Mouse (Mus musculus) limb, embryonic 15.5 days (tissue): Measurements from ENCODE around the gene 4930404H24Rik. TPM values are rescaled to one million over a fixed set of nuclear protein-coding genes. Genes with fewer than 3 reads are reported as not detected.

Experiments
- ATAC-seq: fragments of 200-750 bp; cut with Nextera tagmentation; 2 replicates; pipeline ENCODE4 v1.8.0; 2017; ENCODE audit warnings: low read depth, moderate TSS enrichment; ENCODE audit not compliant: insufficient number of reproducible peaks, low FRiP score, low TSS enrichment
- H3K27ac ChIP-seq: fragments of 300-500 bp; sonication (generic); 2 replicates; pipeline ENCODE4 v1.5.1; 2015; ENCODE audit warnings: moderate library complexity, mild to moderate bottlenecking, inconsistent platforms
- H3K27me3 ChIP-seq: fragments of 300-500 bp; sonication (generic); 2 replicates; pipeline ENCODE4 v1.6.1; 2015; ENCODE audit warnings: inconsistent platforms
- H3K36me3 ChIP-seq: fragments of 300-500 bp; sonication (generic); 2 replicates; pipeline ENCODE4 v1.6.1; 2015; ENCODE audit warnings: inconsistent platforms
- H3K4me1 ChIP-seq: fragments of 300-500 bp; sonication (generic); 2 replicates; pipeline ENCODE4 v1.6.1; 2015; ENCODE audit warnings: inconsistent platforms
- H3K4me2 ChIP-seq: fragments of 300-500 bp; sonication (generic); 2 replicates; pipeline ENCODE4 v1.6.1; 2015; ENCODE audit warnings: mild to moderate bottlenecking, inconsistent platforms
- H3K4me3 ChIP-seq: fragments of 300-500 bp; sonication (generic); 2 replicates; pipeline ENCODE4 v1.5.1; 2015; ENCODE audit warnings: mild to moderate bottlenecking, inconsistent platforms
- H3K9ac ChIP-seq: fragments of 300-500 bp; sonication (generic); 2 replicates; pipeline ENCODE4 v1.6.1; 2015; ENCODE audit warnings: inconsistent platforms
- H3K9me3 ChIP-seq: fragments of 300-500 bp; sonication (generic); 2 replicates; pipeline ENCODE4 v1.6.1; 2016; ENCODE audit warnings: inconsistent platforms
- WGBS: fragments of 180-500 bp; shearing (Covaris S2); methylation state at CpG from one replicate; pipeline ENCODE4 v1.1.7; 2015; 5-methylcytosine and 5-hydroxymethylcytosine counted together
- polyA plus RNA-seq: library from polyadenylated mRNA; unstranded; fragments of >200 nt; fragmentation: Nextera tagmentation; extraction: Ambion mirVana; gene quantifications from 2 replicates; pipeline ENCODE4 v1.2.1, GENCODE M21; 2015

4930404H24Rik gene
- polyA plus RNA-seq, 1 experiment from 2014 or later = not detected

DNA sequence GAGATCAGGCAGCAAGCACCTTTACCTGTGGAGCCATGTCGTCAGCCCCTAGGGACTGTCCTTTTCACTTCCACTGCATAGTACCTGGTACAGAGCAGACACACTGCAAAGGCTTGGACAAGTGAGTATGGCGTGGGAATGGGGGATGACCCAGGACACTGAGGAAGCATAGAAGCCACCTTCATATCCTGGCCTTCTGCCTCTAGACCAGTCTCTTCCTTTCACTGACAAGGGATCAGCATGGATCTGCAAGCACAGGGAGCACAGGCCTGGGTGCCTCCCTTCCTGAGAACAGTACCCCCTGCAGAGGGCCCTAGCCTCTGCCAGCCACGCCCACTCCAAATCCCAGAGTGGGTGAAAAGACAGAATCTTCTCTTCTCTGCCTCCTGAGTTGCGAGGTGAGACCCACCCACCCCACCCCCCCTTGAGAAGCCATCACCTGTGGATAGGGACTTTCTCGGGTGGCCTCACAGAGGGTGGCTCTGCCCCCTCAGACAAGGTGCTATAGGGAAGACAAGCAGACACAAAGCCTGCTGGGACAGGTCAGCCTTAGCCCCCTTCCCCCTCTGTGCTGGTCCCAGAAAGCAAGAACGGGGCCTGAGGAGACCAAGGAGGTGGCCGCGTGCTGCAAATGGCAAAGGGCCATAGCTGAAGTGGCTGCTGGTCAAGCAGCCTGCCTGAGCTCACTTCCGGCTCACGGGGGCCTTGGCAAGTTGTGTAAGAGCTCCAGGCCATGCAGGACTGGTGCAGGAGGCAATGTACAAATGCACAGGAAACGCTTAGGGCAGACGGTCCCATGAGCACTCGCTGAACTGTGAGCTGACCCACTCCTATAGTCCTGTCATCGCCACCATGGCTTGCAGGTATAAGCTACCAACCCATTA is 22.1 kb downstream of the 4930404H24Rik start:
- no peaks in the 10 kb centered on the region for H3K9me3 ChIP-seq
- H3K36me3 ChIP-seq = no peaks in the 10 kb centered on the region
- no peaks in the 10 kb centered on the region for H3K27me3 ChIP-seq
- ATAC-seq = no peak
- 74% methylated on average over 14 of the region's 14 CpGs for WGBS
- no peak overlapping the region for H3K4me2 ChIP-seq
- H3K4me3 ChIP-seq = no peak overlapping the region
- H3K9ac ChIP-seq = no peak overlapping the region
- no peak overlapping the region for H3K27ac ChIP-seq
- H3K4me1 ChIP-seq = peaks cover 5% of the 10 kb centered on the region

DNA sequence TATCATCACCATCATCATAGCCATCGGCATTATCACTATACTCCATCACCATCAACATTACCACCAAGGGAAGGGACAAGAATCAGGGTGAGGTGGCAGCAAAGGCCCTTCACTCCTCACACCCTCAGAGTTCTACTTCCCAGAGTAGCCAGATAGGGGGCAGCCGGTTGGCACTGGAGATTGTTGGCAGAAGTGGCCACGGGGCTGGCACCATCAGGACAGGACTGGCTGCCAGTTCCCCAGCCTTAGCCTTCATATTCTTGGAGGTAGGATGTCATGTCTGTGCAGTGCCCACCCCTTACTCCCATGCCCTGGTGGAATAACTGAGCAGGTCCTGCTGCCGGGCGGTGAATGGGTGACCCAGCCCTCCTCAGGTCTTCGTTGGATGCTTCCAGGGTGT is 23.0 kb downstream of the 4930404H24Rik start:
- no peak overlapping the region for H3K4me3 ChIP-seq
- no peak overlapping the region for H3K27ac ChIP-seq
- ATAC-seq = no peak
- H3K4me1 ChIP-seq = 0 out of 2 replicates have a peak, but pooled peaks cover 4% of the 10 kb centered on the region
- no peak overlapping the region for H3K4me2 ChIP-seq
- WGBS = 86% methylated on average over 6 of the region's 6 CpGs
- H3K9me3 ChIP-seq = no peaks in the 10 kb centered on the region
- no peak overlapping the region for H3K9ac ChIP-seq
- H3K27me3 ChIP-seq = no peaks in the 10 kb centered on the region
- no peaks in the 10 kb centered on the region for H3K36me3 ChIP-seq

- Histone ChIP-seq H3K36me3 (no peaks in the 10 kb centered on the region), H3K9ac (no peak overlapping the region), H3K9me3 (no peaks in the 10 kb centered on the region), H3K27ac (no peak overlapping the region), H3K27me3 (no peaks in the 10 kb centered on the region), H3K4me1 (0 out of 2 replicates have a peak, but pooled peaks cover 4% of the 10 kb centered on the region), H3K4me3 (no peak overlapping the region), H3K4me2 (no peak overlapping the region)
- ATAC-seq = no peak
- WGBS = 31% methylated on average over 4 of the region's 4 CpGs
Observed at GRCm38 (mm10) chr2:153516961-153517360, 24.4 kb downstream of the 4930404H24Rik start.

- H3K4me2 ChIP-seq = no peak overlapping the region
- H3K36me3 ChIP-seq = no peaks in the 10 kb centered on the region
- no peak for ATAC-seq
- H3K4me3 ChIP-seq = no peak overlapping the region
- WGBS = 71% methylated on average over 9 of the region's 9 CpGs
- 0 out of 2 replicates have a peak, but pooled peaks cover 7% of the 10 kb centered on the region for H3K27me3 ChIP-seq
- peaks cover 3% of the 10 kb centered on the region; the same call in 1 of the 2 replicates for H3K4me1 ChIP-seq
- H3K9ac ChIP-seq = no peak overlapping the region
- H3K9me3 ChIP-seq = no peaks in the 10 kb centered on the region
- no peak overlapping the region for H3K27ac ChIP-seq
Observed at GRCm38 (mm10) chr2:153520057-153520456, 27.5 kb downstream of the 4930404H24Rik start.

DNA sequence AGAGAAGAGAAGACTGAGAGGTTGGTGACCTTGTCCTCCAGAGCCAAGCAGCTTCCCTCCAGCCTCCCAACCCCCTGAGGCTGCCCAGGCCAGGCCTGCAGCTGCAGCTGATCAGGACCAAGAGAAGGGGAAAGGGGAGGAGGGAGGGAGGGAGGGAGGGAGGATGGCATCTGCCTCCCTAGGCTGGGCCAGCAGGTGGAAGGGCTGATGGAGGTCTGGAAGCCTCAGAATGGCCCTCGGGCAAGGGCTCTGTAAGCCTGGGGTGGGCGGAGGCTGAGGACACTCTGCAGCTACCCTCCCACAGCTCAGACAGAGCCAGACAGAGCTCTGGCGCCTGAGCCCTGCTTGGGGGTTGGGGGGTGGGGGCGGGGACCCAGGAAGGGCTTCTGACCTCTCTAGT is 29.7 kb downstream of the 4930404H24Rik start:
- H3K9ac ChIP-seq = no peak overlapping the region
- H3K4me3 ChIP-seq = no peak overlapping the region
- H3K9me3 ChIP-seq = no peaks in the 10 kb centered on the region
- peaks cover 28% of the 10 kb centered on the region for H3K27me3 ChIP-seq
- peaks cover 17% of the 10 kb centered on the region for H3K4me1 ChIP-seq
- H3K27ac ChIP-seq = no peak overlapping the region
- H3K36me3 ChIP-seq = no peaks in the 10 kb centered on the region
- WGBS = 32% methylated on average over 4 of the region's 4 CpGs
- ATAC-seq = no peak
- H3K4me2 ChIP-seq = no peak overlapping the region

DNA sequence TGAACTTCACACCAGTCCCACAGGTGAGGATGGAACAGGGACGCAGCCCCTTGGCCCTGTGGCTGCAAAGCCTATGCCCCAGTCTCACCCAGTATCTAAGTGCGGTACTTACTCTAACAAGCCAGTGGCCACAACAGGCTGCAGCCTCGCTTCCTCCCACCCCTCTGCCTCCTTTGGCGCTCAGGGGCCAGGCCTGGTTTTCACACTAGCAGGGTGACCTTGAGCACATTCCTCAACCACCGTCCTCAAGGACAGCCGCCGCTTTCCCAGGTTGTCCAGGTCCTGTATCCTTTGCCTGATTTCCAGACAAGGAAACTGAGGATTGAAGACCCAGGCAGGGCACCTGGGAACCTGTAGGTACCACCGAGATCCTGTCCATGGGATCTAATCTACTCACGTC is 30.6 kb downstream of the 4930404H24Rik start:
- ATAC-seq = no peak
- H3K4me1 ChIP-seq = peaks cover 25% of the 10 kb centered on the region

GRCm38 (mm10) chr2:153523656-153524055 is 31.1 kb downstream of the 4930404H24Rik start:
- no peak overlapping the region for H3K4me3 ChIP-seq

More for the DNA sequence above, 30.6 kb downstream of the 4930404H24Rik start:
- Histone ChIP-seq H3K4me3 (no peak overlapping the region), H3K9ac (no peak overlapping the region), H3K36me3 (no peaks in the 10 kb centered on the region), H3K9me3 (no peaks in the 10 kb centered on the region), H3K27ac (no peak overlapping the region), H3K4me2 (no peak overlapping the region), H3K27me3 (peaks cover 36% of the 10 kb centered on the region)
- WGBS = 61% methylated on average over 9 of the region's 9 CpGs

GRCm38 (mm10) chr2:153524727-153525126 is 32.1 kb downstream of the 4930404H24Rik start:
- no peak overlapping the region for H3K27ac ChIP-seq
- peaks cover 52% of the 10 kb centered on the region for H3K27me3 ChIP-seq
- H3K4me2 ChIP-seq = no peak overlapping the region
- H3K9ac ChIP-seq = no peak overlapping the region
- H3K9me3 ChIP-seq = no peaks in the 10 kb centered on the region
- WGBS = 69% methylated on average over 2 of the region's 2 CpGs
- H3K4me3 ChIP-seq = no peak overlapping the region
- no peaks in the 10 kb centered on the region for H3K36me3 ChIP-seq
- peaks cover 39% of the 10 kb centered on the region for H3K4me1 ChIP-seq
- no peak for ATAC-seq

More at GRCm38 (mm10) chr2:153523656-153524055, 31.1 kb downstream of the 4930404H24Rik start:
- Histone ChIP-seq H3K27ac (no peak overlapping the region), H3K9ac (no peak overlapping the region), H3K36me3 (no peaks in the 10 kb centered on the region), H3K4me1 (peaks cover 30% of the 10 kb centered on the region), H3K9me3 (no peaks in the 10 kb centered on the region), H3K4me2 (no peak overlapping the region), H3K27me3 (peaks cover 42% of the 10 kb centered on the region)
- WGBS = 89% methylated on average over 12 of the region's 12 CpGs
- no peak for ATAC-seq

GRCm38 (mm10) chr2:153525906-153526311 is 33.3 kb downstream of the 4930404H24Rik start:
- WGBS = 17% methylated on average over 10 of the region's 10 CpGs
- no peak for ATAC-seq
- Histone ChIP-seq H3K27me3 (peaks cover 64% of the 10 kb centered on the region), H3K4me1 (peaks cover 48% of the 10 kb centered on the region), H3K9me3 (no peaks in the 10 kb centered on the region), H3K9ac (no peak overlapping the region), H3K36me3 (no peaks in the 10 kb centered on the region), H3K27ac (no peak overlapping the region), H3K4me2 (no peak overlapping the region), H3K4me3 (no peak overlapping the region)

GRCm38 (mm10) chr2:153526850-153527530 is 34.4 kb downstream of the 4930404H24Rik start:
- peaks cover 72% of the 10 kb centered on the region for H3K27me3 ChIP-seq
- H3K4me2 ChIP-seq = no peak overlapping the region
- H3K9me3 ChIP-seq = no peaks in the 10 kb centered on the region
- peaks cover 48% of the 10 kb centered on the region for H3K4me1 ChIP-seq
- WGBS = 47% methylated on average over 9 of the region's 9 CpGs
- H3K36me3 ChIP-seq = no peaks in the 10 kb centered on the region
- H3K9ac ChIP-seq = no peak overlapping the region
- no peak overlapping the region for H3K27ac ChIP-seq
- no peak for ATAC-seq
- no peak overlapping the region for H3K4me3 ChIP-seq

DNA sequence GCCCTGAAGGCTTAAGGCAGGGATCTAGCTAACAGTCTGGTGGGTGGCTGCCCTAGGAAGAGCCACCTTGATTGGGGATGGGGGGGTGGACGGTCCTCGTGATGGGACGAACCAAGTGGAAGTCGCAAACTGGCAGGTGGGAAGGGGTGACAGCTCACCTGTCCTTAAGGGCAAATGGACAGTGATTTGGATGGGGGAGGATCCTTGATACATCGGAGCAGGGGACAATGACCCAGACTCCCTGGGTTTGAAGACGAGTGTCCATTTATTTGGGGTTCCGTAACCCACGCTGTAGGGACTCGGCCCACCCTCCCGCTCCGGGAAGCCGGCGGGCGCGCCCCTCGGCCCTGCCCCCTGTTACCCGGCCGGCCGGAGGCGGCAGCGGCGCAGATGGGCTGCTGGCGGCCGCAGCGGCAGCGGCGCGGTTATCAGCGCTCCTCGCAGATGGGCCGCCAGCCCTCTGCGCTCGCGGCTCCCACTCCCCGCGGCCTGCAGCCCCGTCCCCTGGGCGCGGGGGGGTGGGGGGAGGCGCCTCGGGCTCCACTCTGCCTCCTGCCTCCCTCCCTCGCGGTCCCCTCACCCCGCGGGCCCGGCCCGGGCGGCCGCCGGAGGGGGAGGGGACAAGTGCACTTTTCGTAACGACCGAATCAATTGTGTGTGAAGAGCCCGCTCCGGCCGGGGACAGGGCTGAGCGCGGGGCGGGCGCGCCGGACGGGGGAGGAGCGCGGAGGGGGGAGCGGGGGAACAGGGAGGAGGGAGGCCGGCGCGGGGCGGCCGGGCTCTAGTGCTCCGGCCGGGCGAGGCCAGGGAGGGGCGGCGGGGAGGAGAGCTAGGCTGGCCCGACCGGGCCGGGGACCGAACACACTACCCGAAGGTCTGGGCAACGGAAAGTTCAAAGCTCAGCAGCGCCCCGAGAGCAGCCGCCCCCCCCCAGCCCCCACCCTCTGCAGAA is 35.3 kb downstream of the 4930404H24Rik start:
- H3K27me3 ChIP-seq = peaks cover 79% of the 10 kb centered on the region

More for the DNA sequence above, 35.3 kb downstream of the 4930404H24Rik start:
- H3K4me2 ChIP-seq = peak overlapping the region; percentile 100
- peak overlapping the region; percentile 51 for H3K9ac ChIP-seq
- ATAC-seq = peak; percentile 25; the same call in 1 of the 2 replicates
- 2% methylated on average over 75 of the region's 85 CpGs for WGBS
- peak overlapping the region; percentile 65 for H3K4me3 ChIP-seq
- no peaks in the 10 kb centered on the region for H3K9me3 ChIP-seq
- H3K4me1 ChIP-seq = peaks cover 45% of the 10 kb centered on the region
- no peak overlapping the region for H3K27ac ChIP-seq
- no peaks in the 10 kb centered on the region for H3K36me3 ChIP-seq
